Mouse (Mus musculus): ENCODE results near the gene Bnc2. TPM values are rescaled to one million over a fixed set of nuclear protein-coding genes. Genes with fewer than 3 reads are reported as not detected.

Bnc2 gene
- polyA plus RNA-seq, 1 experiment from 2014 or later = 5.8 TPM

DNA sequence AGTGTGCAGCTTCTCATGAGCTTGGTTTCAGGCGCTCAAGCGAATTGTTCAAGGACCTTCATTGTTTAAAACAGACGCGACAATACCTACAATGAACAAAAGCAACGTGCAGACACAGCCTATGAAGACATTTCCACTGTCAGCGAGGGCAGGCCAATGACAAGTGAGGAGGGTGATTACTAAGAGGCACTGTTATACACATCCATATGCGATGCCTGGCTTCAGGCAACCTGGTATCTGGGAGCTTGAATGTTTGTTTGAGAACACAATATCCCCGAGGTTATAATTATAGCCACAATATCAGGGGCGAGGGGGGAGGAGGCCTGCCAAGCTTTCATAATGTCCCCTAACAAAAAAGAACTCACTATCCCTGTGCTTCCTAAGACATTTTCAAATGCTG, 343.1 kb downstream of the Bnc2 start:
- Histone ChIP-seq H3K9ac (ENCODE audit: low read depth, low read length) (no peak overlapping the region), H3K4me1 (replicated peaks; ENCODE audit: control insufficient read depth, insufficient read depth, low read length) (no peaks in the 10 kb centered on the region), H3K27ac (ENCODE audit: low read depth, low read length) (no peak overlapping the region), H3K36me3 (ENCODE audit: control insufficient read depth, insufficient read depth) (no peaks in the 10 kb centered on the region), H3K4me3 (ENCODE audit: low read depth, low read length) (no peak overlapping the region), H3K4me2 (replicated peaks; ENCODE audit: low read depth) (no peak overlapping the region), H3K27me3 (replicated peaks; ENCODE audit: control insufficient read depth, insufficient read depth, low read length) (no peaks in the 10 kb centered on the region), H3K9me3 (ENCODE audit: control insufficient read depth) (no peaks in the 10 kb centered on the region)
- no peak for TF ChIP-seq CTCF (IDR thresholded peaks at IDR 0.05; ENCODE audit: low read depth)
- no peak for ATAC-seq
- 74% methylated on average over 9 of the region's 9 CpGs for WGBS

DNA sequence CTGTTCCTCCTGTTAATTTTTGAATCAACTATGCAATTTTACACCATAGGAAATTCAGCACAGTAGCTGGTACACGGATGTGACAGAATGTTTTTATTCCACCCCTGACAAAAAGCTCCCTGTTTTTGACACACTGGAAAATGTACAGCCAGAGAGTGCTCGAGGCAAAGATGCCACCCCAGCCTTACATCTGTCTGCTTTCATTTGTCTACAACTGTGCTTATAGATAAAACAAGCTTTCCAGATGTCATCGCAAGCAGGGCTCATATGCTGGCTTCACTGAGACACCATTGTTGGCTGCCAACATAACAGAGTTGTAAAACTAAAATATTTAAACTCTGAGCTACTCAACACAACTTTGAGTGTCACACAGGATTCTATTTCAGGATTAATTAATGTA, 343.6 kb downstream of the Bnc2 start:
- no peak for TF ChIP-seq CTCF (IDR thresholded peaks at IDR 0.05; ENCODE audit: low read depth)

DNA sequence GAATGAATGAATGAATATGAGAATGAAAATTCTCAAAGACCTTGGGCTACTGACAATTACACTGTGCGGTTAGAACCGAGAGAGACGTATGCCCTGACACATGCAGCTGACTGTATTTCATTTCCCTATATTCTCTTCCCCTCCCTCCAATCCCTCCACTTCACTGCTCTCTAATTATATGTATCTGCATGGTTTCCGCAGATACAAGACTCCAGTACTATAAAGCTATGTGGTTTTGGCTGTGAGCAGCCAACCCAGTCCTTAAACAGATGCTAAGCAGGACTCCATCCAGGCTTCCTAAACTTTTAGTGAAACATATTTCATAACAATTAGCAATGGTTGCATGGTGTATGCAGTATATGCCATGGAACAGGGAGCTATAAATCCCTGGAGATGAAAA, 344.6 kb downstream of the Bnc2 start:
- H3K27me3 ChIP-seq (replicated peaks; ENCODE audit: control insufficient read depth, insufficient read depth, low read length) = no peaks in the 10 kb centered on the region
- ATAC-seq = no peak
- H3K4me2 ChIP-seq (replicated peaks; ENCODE audit: low read depth) = no peak overlapping the region
- H3K9ac ChIP-seq (ENCODE audit: low read depth, low read length) = no peak overlapping the region
- no peak overlapping the region for H3K27ac ChIP-seq (ENCODE audit: low read depth, low read length)
- H3K9me3 ChIP-seq (ENCODE audit: control insufficient read depth) = no peaks in the 10 kb centered on the region
- WGBS = 80% methylated on average over 4 of the region's 4 CpGs
- no peaks in the 10 kb centered on the region for H3K36me3 ChIP-seq (ENCODE audit: control insufficient read depth, insufficient read depth)
- H3K4me3 ChIP-seq (ENCODE audit: low read depth, low read length) = no peak overlapping the region
- TF ChIP-seq CTCF (IDR thresholded peaks at IDR 0.05; ENCODE audit: low read depth) = no peak
- no peaks in the 10 kb centered on the region for H3K4me1 ChIP-seq (replicated peaks; ENCODE audit: control insufficient read depth, insufficient read depth, low read length)

More for the DNA sequence above, 343.6 kb downstream of the Bnc2 start:
- H3K4me2 ChIP-seq (replicated peaks; ENCODE audit: low read depth) = no peak overlapping the region
- no peak overlapping the region for H3K4me3 ChIP-seq (ENCODE audit: low read depth, low read length)
- no peaks in the 10 kb centered on the region for H3K36me3 ChIP-seq (ENCODE audit: control insufficient read depth, insufficient read depth)
- WGBS = 62% methylated on average over 3 of the region's 3 CpGs
- H3K9me3 ChIP-seq (ENCODE audit: control insufficient read depth) = no peaks in the 10 kb centered on the region
- no peak overlapping the region for H3K9ac ChIP-seq (ENCODE audit: low read depth, low read length)
- H3K27me3 ChIP-seq (replicated peaks; ENCODE audit: control insufficient read depth, insufficient read depth, low read length) = no peaks in the 10 kb centered on the region
- ATAC-seq = no peak
- H3K27ac ChIP-seq (ENCODE audit: low read depth, low read length) = no peak overlapping the region
- no peaks in the 10 kb centered on the region for H3K4me1 ChIP-seq (replicated peaks; ENCODE audit: control insufficient read depth, insufficient read depth, low read length)

DNA sequence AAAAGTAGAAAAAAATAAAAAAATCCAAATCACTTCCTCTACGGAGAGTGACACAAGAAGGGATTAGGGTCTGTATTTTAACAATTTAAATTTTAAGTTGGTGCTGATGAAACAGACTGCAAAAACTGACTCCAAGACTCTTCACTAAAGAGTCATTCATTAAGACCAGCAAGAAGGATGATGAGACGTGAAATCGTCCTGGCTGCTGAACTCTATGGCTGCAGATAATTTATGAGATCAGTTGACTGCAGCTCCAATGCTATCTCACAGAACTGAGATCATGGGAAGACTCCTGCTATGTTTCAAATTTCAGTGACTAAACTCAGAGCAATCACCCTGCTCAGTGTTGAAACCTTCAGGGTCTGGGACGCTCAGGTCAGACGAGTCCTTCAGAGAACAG, 345.4 kb downstream of the Bnc2 start:
- Histone ChIP-seq H3K9me3 (ENCODE audit: control insufficient read depth) (no peaks in the 10 kb centered on the region), H3K4me1 (replicated peaks; ENCODE audit: control insufficient read depth, insufficient read depth, low read length) (no peaks in the 10 kb centered on the region), H3K4me2 (replicated peaks; ENCODE audit: low read depth) (no peak overlapping the region), H3K36me3 (ENCODE audit: control insufficient read depth, insufficient read depth) (no peaks in the 10 kb centered on the region), H3K9ac (ENCODE audit: low read depth, low read length) (no peak overlapping the region), H3K27ac (ENCODE audit: low read depth, low read length) (no peak overlapping the region), H3K4me3 (ENCODE audit: low read depth, low read length) (no peak overlapping the region), H3K27me3 (replicated peaks; ENCODE audit: control insufficient read depth, insufficient read depth, low read length) (no peaks in the 10 kb centered on the region)
- no peak for ATAC-seq
- TF ChIP-seq CTCF (IDR thresholded peaks at IDR 0.05; ENCODE audit: low read depth) = no peak
- WGBS = 73% methylated on average over 5 of the region's 5 CpGs

DNA sequence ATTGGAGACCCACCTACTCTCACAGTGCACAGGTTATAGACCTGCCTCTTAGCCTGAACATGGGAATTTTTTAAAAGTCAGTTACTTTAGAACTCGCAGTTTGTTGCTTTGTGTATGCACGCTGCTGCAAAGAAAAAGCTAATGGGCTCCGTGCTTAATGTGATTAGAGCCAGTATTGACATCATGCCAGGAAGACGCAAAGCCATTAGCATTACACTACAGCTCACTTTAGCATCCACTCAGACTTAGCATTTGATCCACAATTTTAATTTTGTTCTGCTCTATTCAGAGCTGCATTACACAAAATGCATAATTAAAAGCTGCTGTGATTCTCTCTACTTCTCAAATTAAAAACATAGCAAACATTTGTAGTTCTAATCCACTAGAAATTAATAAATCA, 350.7 kb downstream of the Bnc2 start:
- no peak for ATAC-seq

GRCm38 (mm10) chr4:84321598-84321997, 353.5 kb downstream of the Bnc2 start:
- Histone ChIP-seq H3K4me3 (ENCODE audit: low read depth, low read length) (no peak overlapping the region), H3K36me3 (ENCODE audit: control insufficient read depth, insufficient read depth) (no peaks in the 10 kb centered on the region), H3K4me2 (replicated peaks; ENCODE audit: low read depth) (no peak overlapping the region), H3K9ac (ENCODE audit: low read depth, low read length) (no peak overlapping the region), H3K27me3 (replicated peaks; ENCODE audit: control insufficient read depth, insufficient read depth, low read length) (no peaks in the 10 kb centered on the region), H3K27ac (ENCODE audit: low read depth, low read length) (no peak overlapping the region), H3K4me1 (replicated peaks; ENCODE audit: control insufficient read depth, insufficient read depth, low read length) (no peaks in the 10 kb centered on the region), H3K9me3 (ENCODE audit: control insufficient read depth) (no peaks in the 10 kb centered on the region)
- WGBS = 36% methylated on average over 2 of the region's 2 CpGs
- no peak for TF ChIP-seq CTCF (IDR thresholded peaks at IDR 0.05; ENCODE audit: low read depth)
- ATAC-seq = no peak

More for the DNA sequence above, 350.7 kb downstream of the Bnc2 start:
- no peaks in the 10 kb centered on the region for H3K9me3 ChIP-seq (ENCODE audit: control insufficient read depth)
- H3K4me1 ChIP-seq (replicated peaks; ENCODE audit: control insufficient read depth, insufficient read depth, low read length) = no peaks in the 10 kb centered on the region
- H3K9ac ChIP-seq (ENCODE audit: low read depth, low read length) = no peak overlapping the region
- H3K27me3 ChIP-seq (replicated peaks; ENCODE audit: control insufficient read depth, insufficient read depth, low read length) = no peaks in the 10 kb centered on the region
- WGBS = 80% methylated on average over 4 of the region's 4 CpGs
- no peaks in the 10 kb centered on the region for H3K36me3 ChIP-seq (ENCODE audit: control insufficient read depth, insufficient read depth)
- TF ChIP-seq CTCF (IDR thresholded peaks at IDR 0.05; ENCODE audit: low read depth) = no peak
- no peak overlapping the region for H3K4me3 ChIP-seq (ENCODE audit: low read depth, low read length)
- no peak overlapping the region for H3K27ac ChIP-seq (ENCODE audit: low read depth, low read length)
- no peak overlapping the region for H3K4me2 ChIP-seq (replicated peaks; ENCODE audit: low read depth)

DNA sequence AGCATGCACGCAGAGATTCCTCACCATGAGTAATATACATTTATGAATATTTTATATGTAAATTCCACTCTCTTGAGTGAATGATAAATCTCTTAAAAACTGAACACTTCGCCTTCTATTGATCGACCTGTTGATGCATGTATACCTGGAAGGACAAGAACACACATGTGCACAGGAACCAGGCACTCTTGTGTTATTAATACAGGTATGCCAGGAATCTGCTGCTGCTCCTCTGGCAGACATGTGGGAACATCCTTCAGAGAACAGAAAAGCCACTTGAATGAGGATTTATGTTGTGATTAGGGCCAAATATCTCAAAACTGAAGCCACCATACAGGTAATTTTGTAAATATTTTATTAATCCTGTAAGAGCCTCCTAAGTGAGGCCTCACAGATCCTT, 357.7 kb downstream of the Bnc2 start:
- no peak overlapping the region for H3K4me2 ChIP-seq (replicated peaks; ENCODE audit: low read depth)
- no peak for TF ChIP-seq CTCF (IDR thresholded peaks at IDR 0.05; ENCODE audit: low read depth)
- no peak overlapping the region for H3K4me3 ChIP-seq (ENCODE audit: low read depth, low read length)
- H3K9me3 ChIP-seq (ENCODE audit: control insufficient read depth) = no peaks in the 10 kb centered on the region
- H3K9ac ChIP-seq (ENCODE audit: low read depth, low read length) = no peak overlapping the region
- ATAC-seq = no peak
- no peaks in the 10 kb centered on the region for H3K4me1 ChIP-seq (replicated peaks; ENCODE audit: control insufficient read depth, insufficient read depth, low read length)
- H3K36me3 ChIP-seq (ENCODE audit: control insufficient read depth, insufficient read depth) = no peaks in the 10 kb centered on the region
- no peak overlapping the region for H3K27ac ChIP-seq (ENCODE audit: low read depth, low read length)
- WGBS = 87% methylated on average over 3 of the region's 3 CpGs
- H3K27me3 ChIP-seq (replicated peaks; ENCODE audit: control insufficient read depth, insufficient read depth, low read length) = no peaks in the 10 kb centered on the region
